Mouse (Mus musculus) kidney, postnatal 10 days (tissue): Measurements from ENCODE around the gene Folr2.
A peak's percentile ranks its signal among the peaks of the same experiment; 100 is the strongest.

Experiments used
- DNase-seq: peaks from one replicate; pipeline ENCODE4 v3.0.0; 2021; ENCODE audit warnings: mixed read lengths

Folr2 gene

DNA sequence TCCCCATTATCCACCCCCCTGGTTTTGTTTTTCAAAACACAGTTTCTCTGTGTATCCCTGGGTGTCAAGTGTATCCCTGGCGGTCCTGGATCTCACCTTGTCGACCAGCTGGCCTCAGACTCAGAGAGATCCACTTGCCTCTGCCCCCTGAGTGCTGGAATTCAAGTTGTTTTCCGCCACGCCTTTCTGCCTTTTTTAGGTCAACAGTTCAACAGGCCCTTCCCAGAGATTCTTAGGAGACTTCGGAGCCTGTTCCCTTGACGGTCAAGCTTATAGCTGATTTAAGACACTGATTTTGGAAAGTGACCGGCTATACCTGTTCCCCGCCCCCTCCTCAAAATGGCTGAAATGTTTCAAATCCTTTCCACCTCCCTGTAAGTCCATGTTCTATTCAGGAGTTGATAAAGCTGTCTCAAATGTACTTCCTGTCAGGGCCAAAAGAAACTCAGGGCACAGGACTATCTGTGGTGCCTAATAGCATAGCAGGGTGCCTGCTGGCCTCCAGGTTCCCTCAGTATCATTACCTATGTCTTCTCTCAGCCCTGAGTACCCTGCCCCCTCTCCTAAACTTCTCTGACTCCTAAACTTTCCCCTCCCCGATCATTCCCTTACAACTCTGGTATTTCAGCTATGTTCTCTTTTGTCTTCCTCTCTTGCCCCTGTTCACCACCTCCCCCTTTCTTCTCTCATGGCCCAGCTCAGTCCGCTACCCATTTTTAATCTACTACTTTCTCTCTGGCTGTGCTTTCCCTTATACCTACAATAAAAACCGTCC, 9.7 kb upstream of the Folr2 start:
- no peak for DNase-seq

DNA sequence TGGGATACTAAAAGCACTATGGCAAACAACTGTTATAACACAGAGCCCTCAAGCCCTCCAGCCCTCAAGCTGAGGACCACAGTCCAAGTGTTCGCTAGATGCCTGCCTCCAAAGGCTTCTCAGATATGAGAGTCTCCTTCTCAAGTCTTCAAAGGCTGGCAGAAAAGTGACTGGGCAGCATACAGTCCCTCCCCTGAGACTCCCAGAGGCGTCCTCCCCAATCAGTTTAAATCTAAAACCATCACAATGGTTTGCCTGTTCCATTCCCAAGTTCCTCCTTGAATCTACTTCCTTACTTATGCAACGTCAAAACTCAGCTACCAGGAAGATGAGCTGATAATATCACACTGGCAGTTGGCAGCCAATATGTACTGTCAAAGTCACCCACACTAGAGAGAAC, 6.4 kb upstream of the Folr2 start, which contains the start of gene Anapc15:
Gene Anapc15 (plus strand): TSS at position 301 of the 400 bp plus-strand sequence.
- DNase-seq = no peak

GRCm38 (mm10) chr7:101862291-101862690, 5.3 kb upstream of the Folr2 start:
- no peak for DNase-seq

DNA sequence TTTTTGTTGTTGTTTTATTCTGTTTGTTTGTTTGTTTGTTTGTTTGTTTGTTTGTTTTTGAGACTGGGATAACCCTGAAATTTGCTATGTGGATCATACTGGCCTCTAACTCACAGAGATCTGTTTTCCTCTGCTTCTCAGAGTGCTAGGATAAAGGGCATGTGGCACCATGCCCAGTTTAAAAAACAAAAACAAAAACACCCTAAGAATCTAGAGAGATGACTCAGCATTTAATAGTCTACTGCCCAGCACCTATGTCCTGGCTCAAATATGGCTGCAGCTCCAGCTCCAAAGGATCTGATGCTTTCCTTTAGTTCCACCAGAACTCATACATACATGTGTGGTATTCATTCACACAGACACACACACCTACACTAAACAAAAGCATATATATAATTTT, 4.0 kb upstream of the Folr2 start:
- DNase-seq = peak; percentile 46

- no peak for DNase-seq
These were observed 1.4 kb upstream of the Folr2 start for GRCm38 (mm10) chr7:101858362-101858761.

GRCm38 (mm10) chr7:101853816-101854215, 3.2 kb downstream of the Folr2 start:
- DNase-seq = no peak

GRCm38 (mm10) chr7:101852846-101853245, 4.1 kb downstream of the Folr2 start:
- no peak for DNase-seq

DNA sequence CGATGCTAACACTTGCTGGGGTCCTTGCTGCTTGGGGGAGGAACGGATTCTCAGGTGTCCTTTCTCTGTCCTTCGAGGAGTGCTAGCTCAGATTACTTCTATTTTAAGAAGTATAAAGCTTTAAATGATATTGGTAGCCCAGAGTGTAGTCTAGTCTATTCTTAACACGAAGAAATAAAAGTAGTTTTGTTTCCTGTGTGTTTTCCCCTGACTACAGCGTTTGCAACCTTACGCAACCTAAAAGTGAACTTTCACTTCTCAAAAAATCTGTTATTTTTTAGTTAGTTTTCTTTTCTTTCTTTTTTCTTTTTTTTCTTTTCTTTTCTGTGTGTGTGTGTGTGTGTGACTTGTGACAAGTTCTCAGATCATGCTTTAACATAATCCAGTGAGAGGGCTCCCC, 5.3 kb downstream of the Folr2 start:
- DNase-seq = no peak

GRCm38 (mm10) chr7:101847934-101848333, 9.1 kb downstream of the Folr2 start:
- DNase-seq = no peak

DNA sequence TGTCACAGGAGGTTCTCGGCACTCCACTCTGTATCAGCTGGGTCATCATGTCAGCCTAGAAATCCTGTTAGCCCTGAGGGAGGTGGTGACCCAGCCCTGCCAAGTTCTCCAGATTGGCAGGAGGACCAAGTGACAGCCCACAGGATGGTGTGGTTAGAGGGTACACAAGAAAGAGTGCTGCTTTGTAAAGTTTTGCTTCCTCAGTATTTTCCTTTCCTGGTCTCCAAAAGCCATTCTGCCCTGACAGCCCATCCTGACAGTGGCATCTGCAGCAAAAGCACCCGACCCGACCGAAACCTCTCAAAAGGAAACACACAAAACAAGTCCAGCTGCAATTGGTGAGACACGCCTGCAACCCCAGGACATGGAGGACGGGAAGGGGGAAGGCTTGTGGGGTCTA, 12.8 kb downstream of the Folr2 start:
- no peak for DNase-seq

DNA sequence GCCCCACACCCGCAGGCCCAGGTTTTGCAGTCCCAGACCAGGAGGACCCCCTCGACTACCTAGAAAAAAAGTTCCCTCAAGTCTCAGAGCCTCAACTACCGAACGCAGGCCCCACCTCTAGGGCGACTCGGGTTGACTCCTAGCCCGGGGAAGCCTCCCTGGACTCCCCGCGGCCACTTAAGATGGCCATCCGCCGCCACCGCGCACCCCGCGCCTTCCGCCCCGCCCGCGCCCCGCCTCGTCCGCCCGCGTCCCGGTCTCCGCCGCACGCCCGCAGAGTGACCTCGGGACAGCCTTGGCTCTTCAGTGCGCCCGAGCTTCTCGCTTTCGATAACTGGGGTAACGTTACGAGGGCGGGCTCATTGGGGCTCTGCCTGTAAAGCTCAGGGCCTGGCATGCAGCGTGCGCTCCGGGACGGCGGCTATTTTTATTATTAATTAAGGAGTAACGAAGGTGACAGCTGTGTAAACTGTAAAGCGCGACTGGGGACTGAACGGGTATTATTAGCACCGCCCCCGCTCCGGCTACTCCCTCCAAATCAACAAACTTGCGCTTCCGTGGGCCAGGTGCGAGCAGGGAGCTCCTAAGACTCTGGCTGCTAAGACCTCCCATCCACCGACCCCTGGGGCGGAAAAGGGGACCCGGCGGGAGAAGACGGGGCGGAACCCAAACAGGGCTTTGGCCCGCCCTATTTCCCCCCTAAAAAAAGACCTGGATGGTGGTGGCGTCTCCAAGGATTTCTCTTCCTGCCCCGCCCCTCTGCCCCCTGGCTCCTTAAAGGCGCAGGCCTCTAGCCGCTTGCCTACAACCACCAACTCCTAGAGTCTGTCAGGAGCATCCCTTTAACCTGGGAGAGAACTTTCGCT, 19.2 kb downstream of the Folr2 start, which contains the start of gene Inppl1:
Gene Inppl1 (minus strand): TSS at position 624 of the 866 bp plus-strand sequence.
- DNase-seq = peak; percentile 96

GRCm38 (mm10) chr7:101837154-101837605, 19.8 kb downstream of the Folr2 start:
- no peak for DNase-seq

- peak; percentile 92 for DNase-seq
These were observed 20.5 kb downstream of the Folr2 start for GRCm38 (mm10) chr7:101836271-101837153.

- peak; percentile 6 for DNase-seq
These were observed 21.4 kb downstream of the Folr2 start for GRCm38 (mm10) chr7:101835457-101836109.

DNA sequence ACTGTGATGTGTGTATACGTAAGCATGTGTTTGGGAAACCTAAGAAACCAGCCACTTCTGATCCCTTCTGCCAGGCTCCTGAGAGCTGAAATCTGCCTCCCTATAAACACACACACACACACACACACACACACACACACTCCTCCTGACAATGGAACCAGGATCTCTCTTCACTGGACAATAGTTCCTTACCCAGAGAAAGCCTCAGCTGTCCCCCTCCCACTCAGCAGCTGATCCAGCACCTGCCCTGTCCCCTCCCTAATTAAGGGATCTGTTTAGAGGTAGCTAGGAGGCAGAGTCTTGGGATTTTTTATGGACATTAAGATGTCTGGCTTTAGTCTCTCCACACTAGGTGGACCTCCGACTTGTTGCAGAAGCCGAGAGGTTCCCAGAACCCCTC, 22.1 kb downstream of the Folr2 start:
- no peak for DNase-seq

GRCm38 (mm10) chr7:101833916-101834584, 22.9 kb downstream of the Folr2 start:
- peak; percentile 11 for DNase-seq

GRCm38 (mm10) chr7:101833352-101833751, 23.6 kb downstream of the Folr2 start:
- no peak for DNase-seq

GRCm38 (mm10) chr7:101832372-101832771, 24.6 kb downstream of the Folr2 start:
- DNase-seq = no peak

GRCm38 (mm10) chr7:101831437-101831836, 25.6 kb downstream of the Folr2 start:
- no peak for DNase-seq

- no peak for DNase-seq
These were observed 26.6 kb downstream of the Folr2 start for GRCm38 (mm10) chr7:101830373-101830772.
